Mouse (Mus musculus) limb, embryonic 13.5 days (tissue): ENCODE measurements around the gene Irf2. TPM values are rescaled to one million over a fixed set of nuclear protein-coding genes. Genes with fewer than 3 reads are reported as not detected.

Source experiments
- ATAC-seq: fragments of 200-750 bp; cut with Nextera tagmentation; 2 replicates; pipeline ENCODE4 v1.8.0; 2017; ENCODE audit warnings: low read depth, moderate number of reproducible peaks, moderate TSS enrichment; ENCODE audit not compliant: low FRiP score
- H3K27ac ChIP-seq: fragments of 300-500 bp; sonication (generic); 2 replicates; pipeline ENCODE4 v1.5.1; 2015; ENCODE audit warnings: inconsistent platforms, mild to moderate bottlenecking, moderate library complexity
- H3K27me3 ChIP-seq: fragments of 300-500 bp; sonication (generic); 2 replicates; pipeline ENCODE4 v1.6.1; 2015; ENCODE audit warnings: mild to moderate bottlenecking, inconsistent platforms
- H3K36me3 ChIP-seq: fragments of 300-500 bp; sonication (generic); 2 replicates; pipeline ENCODE4 v1.6.1; 2015; ENCODE audit warnings: inconsistent platforms, mild to moderate bottlenecking, moderate library complexity
- H3K4me1 ChIP-seq: fragments of 300-500 bp; sonication (generic); 2 replicates; pipeline ENCODE4 v1.6.1; 2015; ENCODE audit warnings: inconsistent platforms
- H3K4me2 ChIP-seq: fragments of 300-500 bp; sonication (generic); replicated peaks from 2 replicates; pipeline ENCODE4 v1.6.1; 2015; ENCODE audit warnings: inconsistent platforms, mild to moderate bottlenecking, moderate library complexity
- H3K4me3 ChIP-seq: fragments of 300-500 bp; sonication (generic); 2 replicates; pipeline ENCODE4 v1.5.1; 2015; ENCODE audit warnings: moderate library complexity, mild to moderate bottlenecking, inconsistent platforms
- H3K9ac ChIP-seq: fragments of 300-500 bp; sonication (generic); 2 replicates; pipeline ENCODE4 v1.6.1; 2015; ENCODE audit warnings: mild to moderate bottlenecking, inconsistent platforms
- H3K9me3 ChIP-seq: fragments of 300-500 bp; sonication (generic); 2 replicates; pipeline ENCODE4 v1.6.1; 2016; ENCODE audit warnings: inconsistent platforms
- WGBS: fragments of 180-500 bp; shearing (Covaris S2); methylation state at CpG from one replicate; pipeline ENCODE4 v1.1.7; 2015; 5-methylcytosine and 5-hydroxymethylcytosine counted together
- polyA plus RNA-seq: library from polyadenylated mRNA; unstranded; fragments of >200 nt; fragmentation: Nextera tagmentation; extraction: Ambion mirVana; gene quantifications from 2 replicates; pipeline ENCODE4 v1.2.1, GENCODE M21; 2015

Gene Irf2
- polyA plus RNA-seq, 1 experiment from 2014 or later: 19.6 TPM

DNA sequence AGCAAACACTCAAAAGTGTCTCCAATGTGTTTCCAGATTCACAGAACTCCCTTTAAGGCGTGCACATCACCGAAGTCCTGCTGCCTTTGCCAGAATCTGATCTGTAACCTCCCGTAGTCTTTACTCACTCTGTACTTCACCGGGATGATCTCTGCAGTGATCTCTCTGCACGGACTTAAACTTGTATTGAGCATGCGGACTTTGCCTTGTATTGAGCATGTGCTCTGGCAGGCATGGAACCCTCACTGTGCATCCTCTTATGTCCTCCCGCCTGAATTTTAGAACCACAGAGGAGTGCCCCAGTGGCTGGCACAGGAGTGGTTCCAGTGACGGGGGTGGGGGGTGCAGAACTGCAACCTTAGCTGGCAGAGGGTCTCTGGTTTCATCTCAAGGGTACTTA is 5.9 kb upstream of the Irf2 start:
- 81% methylated on average over 8 of the region's 8 CpGs for WGBS
- H3K27ac ChIP-seq: no peak overlapping the region
- no peak overlapping the region for H3K4me2 ChIP-seq
- ATAC-seq: no peak
- no peak overlapping the region for H3K4me3 ChIP-seq
- H3K9me3 ChIP-seq: peaks cover 6% of the 10 kb centered on the region; the same call in 1 of the 2 replicates
- no peaks in the 10 kb centered on the region for H3K27me3 ChIP-seq
- 0 out of 2 replicates have a peak, but pooled peaks cover 3% of the 10 kb centered on the region for H3K36me3 ChIP-seq
- H3K9ac ChIP-seq: no peak overlapping the region
- H3K4me1 ChIP-seq: peaks cover 9% of the 10 kb centered on the region

DNA sequence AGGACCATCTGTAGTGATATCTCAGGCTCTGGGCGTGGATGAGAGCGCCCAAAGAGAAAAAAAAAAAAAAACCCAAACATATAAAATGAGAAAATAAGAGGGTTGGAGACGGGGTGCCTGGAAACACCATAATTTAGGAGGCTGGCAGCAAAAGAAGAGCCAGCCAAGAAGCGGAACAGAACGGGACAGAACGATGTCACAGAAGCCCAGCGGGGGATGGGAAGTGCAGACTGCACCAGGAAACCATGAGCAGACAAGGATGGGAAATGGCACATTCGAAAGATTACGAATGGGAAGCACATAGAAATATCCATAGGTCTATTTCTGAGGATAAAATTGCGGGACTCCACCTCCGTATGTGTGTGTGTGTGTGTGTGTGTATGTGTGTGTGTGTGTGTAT is 4.0 kb upstream of the Irf2 start:
- Histone ChIP-seq H3K4me2 (no peak overlapping the region), H3K4me1 (peaks cover 12% of the 10 kb centered on the region), H3K27me3 (no peaks in the 10 kb centered on the region), H3K9me3 (peaks cover 6% of the 10 kb centered on the region; the same call in 1 of the 2 replicates), H3K36me3 (0 out of 2 replicates have a peak, but pooled peaks cover 3% of the 10 kb centered on the region), H3K9ac (no peak overlapping the region), H3K27ac (no peak overlapping the region), H3K4me3 (no peak overlapping the region)
- ATAC-seq: no peak
- WGBS: 78% methylated on average over 11 of the region's 11 CpGs

DNA sequence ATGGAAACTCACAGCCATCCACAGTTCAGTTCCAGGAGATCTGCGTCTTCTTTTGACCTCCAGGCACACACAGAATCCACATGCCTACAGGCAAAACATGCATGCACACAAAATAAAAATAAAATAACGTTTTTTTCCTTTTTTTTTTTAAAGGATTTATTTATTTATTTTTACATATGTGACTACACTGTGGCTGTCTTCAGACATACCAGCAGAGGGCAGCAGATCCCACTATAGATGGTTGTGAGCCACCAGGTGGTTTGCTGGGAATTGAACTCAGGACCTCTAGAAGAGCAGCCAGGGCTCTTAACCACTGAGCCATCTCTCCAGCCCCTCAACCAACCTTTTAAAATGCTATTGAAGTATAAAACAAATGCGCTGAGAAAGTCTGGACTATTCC is 3.3 kb upstream of the Irf2 start:
- Histone ChIP-seq H3K4me1 (peaks cover 12% of the 10 kb centered on the region), H3K9me3 (peaks cover 6% of the 10 kb centered on the region; the same call in 1 of the 2 replicates), H3K4me2 (no peak overlapping the region), H3K27ac (no peak overlapping the region), H3K4me3 (no peak overlapping the region), H3K27me3 (no peaks in the 10 kb centered on the region), H3K36me3 (0 out of 2 replicates have a peak, but pooled peaks cover 3% of the 10 kb centered on the region), H3K9ac (no peak overlapping the region)
- no peak for ATAC-seq
- WGBS: 76% methylated on average over 3 of the region's 3 CpGs

DNA sequence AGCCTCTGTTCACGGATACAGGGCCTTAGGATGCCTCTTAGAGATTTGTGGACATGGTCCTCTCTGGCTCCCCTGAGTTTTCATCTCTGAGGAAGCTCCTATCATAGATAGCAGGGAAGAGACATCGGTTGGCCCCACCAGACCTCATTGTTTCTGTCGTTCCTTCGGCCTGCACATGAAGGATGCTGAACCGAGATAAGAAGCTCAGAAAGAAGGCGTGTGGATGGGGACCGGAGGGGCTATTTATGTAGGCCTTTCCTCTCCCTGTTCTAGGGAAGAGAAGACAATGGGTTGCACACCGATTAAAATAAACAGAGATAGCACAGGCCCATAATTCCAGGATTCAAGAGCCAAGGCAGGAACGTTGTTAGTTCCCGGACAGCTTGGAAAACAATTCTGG is 2.1 kb upstream of the Irf2 start:
- H3K9me3 ChIP-seq: peaks cover 6% of the 10 kb centered on the region; the same call in 1 of the 2 replicates
- ATAC-seq: no peak

DNA sequence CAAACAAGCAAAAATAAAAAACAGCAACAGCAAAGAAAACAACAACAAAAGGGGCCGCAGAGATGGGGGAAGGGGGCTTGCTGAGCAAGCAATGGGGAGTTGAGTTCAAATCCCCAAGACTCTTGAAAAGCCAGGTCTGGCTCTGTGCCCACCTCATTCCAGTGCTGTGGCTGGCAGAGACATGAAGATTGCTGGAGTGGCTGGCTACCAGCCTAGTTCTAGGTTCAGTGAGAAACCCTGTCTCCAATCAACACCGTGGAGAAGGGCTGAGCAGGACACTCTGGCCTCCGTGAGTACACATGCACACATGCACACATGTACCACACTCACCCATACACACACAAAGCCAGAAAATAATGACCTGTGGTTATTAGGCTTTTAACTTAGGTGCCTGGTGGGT is 1.6 kb upstream of the Irf2 start:
- no peak overlapping the region for H3K4me3 ChIP-seq
- H3K27me3 ChIP-seq: no peaks in the 10 kb centered on the region
- H3K9ac ChIP-seq: no peak overlapping the region
- 84% methylated on average over 3 of the region's 3 CpGs for WGBS
- peaks cover 6% of the 10 kb centered on the region; the same call in 1 of the 2 replicates for H3K9me3 ChIP-seq
- H3K27ac ChIP-seq: no peak overlapping the region
- H3K4me2 ChIP-seq: peak overlapping the region; percentile 86; the same call in 1 of the 2 replicates
- H3K4me1 ChIP-seq: peaks cover 27% of the 10 kb centered on the region
- no peak for ATAC-seq
- 0 out of 2 replicates have a peak, but pooled peaks cover 3% of the 10 kb centered on the region for H3K36me3 ChIP-seq

More for the DNA sequence above, 2.1 kb upstream of the Irf2 start:
- Histone ChIP-seq H3K4me3 (no peak overlapping the region), H3K4me2 (no peak overlapping the region), H3K27me3 (no peaks in the 10 kb centered on the region), H3K36me3 (0 out of 2 replicates have a peak, but pooled peaks cover 3% of the 10 kb centered on the region), H3K4me1 (peaks cover 22% of the 10 kb centered on the region), H3K27ac (no peak overlapping the region), H3K9ac (no peak overlapping the region)
- WGBS: 87% methylated on average over 10 of the region's 10 CpGs

DNA sequence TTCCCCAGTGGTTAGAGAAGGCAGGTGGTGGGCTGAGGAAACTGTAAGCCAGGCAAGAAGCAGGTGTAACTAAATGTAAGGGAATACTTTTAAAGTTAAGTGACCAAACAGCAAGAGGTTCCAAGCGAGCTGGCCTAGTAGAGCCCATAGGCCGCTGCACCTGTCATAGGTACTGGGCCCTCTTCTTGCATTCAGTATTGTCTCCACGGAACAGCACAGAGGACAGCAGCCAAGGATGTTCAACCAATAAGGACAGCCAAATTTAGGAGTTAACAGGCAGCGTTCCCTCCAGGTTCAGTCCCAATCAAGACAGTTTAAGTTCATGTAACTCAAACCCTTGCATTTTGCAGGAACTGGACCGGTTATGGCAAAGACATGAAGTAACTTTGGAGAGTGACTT is 931 bp upstream of the Irf2 start:
- no peak for ATAC-seq
- H3K27me3 ChIP-seq: no peaks in the 10 kb centered on the region
- 39% methylated on average over 5 of the region's 5 CpGs for WGBS
- H3K27ac ChIP-seq: peak overlapping the region; percentile 28; the same call in 1 of the 2 replicates
- peaks cover 28% of the 10 kb centered on the region for H3K4me1 ChIP-seq
- H3K4me2 ChIP-seq: peak overlapping the region; percentile 86
- H3K36me3 ChIP-seq: 0 out of 2 replicates have a peak, but pooled peaks cover 3% of the 10 kb centered on the region
- H3K9ac ChIP-seq: peak overlapping the region; percentile 98; the same call in 1 of the 2 replicates
- peaks cover 6% of the 10 kb centered on the region; the same call in 1 of the 2 replicates for H3K9me3 ChIP-seq
- H3K4me3 ChIP-seq: peak overlapping the region; percentile 94

DNA sequence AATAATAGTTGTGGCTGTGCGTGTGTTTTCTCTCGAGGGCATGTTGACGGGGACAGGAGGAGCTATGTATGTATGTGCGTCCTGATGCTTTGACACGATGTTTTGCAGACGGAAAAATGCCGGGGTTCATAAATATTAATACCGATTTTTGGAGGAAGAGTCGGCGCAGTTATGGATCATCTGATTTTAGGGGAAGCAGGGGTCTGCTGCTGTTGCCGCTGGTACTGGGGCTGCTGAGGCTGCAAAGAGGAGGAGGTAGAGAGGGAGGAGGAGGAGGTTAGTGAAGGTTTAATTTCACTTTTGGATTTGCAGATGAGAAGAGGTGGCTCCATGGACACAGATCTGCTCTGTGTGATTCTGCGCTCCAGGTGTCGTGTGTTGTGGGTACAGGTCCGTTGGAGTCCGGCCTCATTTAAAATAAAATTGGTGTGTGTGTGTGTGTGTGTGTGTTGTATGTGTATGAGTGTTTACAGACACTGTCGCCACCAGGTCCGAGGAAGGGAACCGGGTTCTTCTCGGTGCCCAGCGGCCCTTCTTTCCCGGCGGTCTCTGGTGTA is 502 bp downstream of the Irf2 start:
- H3K36me3 ChIP-seq: 0 out of 2 replicates have a peak, but pooled peaks cover 3% of the 10 kb centered on the region
- H3K4me2 ChIP-seq: peak overlapping the region; percentile 86
- peaks cover 33% of the 10 kb centered on the region for H3K4me1 ChIP-seq
- WGBS: under 1% methylated on average over 22 of the region's 22 CpGs
- H3K9me3 ChIP-seq: peaks cover 6% of the 10 kb centered on the region; the same call in 1 of the 2 replicates
- H3K9ac ChIP-seq: peak overlapping the region; percentile 98
- peak overlapping the region; percentile 92 for H3K27ac ChIP-seq
- H3K4me3 ChIP-seq: peak overlapping the region; percentile 94
- peak; percentile 9; the same call in 1 of the 2 replicates for ATAC-seq
- H3K27me3 ChIP-seq: no peaks in the 10 kb centered on the region

DNA sequence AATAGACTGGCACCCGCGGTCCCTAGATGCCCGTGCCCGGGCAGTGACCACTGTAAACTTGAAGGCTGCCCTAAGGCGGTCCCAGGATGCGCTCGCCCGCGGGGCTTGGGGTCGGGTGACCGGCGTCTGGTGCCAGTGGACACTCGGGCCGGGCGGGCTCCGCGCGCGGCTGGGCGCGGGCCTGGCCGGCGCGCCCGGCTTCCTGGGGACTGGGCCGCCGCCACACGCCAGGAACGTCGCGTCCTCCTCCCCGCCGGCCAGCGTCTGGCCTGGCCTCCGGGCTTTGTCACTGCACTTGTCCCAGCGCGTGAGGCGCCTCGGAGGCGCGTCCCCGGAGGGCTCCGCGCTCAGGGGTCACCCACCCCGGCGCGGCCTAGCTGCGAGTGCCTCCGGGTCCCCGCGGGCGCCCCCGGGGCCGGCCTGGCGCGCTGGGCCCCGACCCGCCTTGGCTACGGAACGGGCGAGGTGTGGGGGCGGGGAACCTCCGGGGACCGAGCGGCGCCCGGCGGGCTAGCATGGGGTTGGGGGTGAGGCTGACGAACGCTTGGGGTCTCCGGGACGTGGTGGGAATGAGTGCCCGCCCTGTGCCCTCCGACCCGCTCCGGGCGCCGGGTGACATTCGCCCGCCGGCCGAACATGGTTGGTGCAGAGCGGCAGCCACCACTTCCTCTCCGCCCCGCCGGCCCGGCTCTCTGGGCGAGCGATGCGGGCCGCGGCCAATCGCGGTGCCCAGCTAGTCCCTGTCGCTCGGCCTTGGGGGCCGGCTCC is 1.2 kb downstream of the Irf2 start:
- Histone ChIP-seq H3K4me3 (peak overlapping the region; percentile 94), H3K4me2 (peak overlapping the region; percentile 86), H3K9me3 (peaks cover 6% of the 10 kb centered on the region; the same call in 1 of the 2 replicates), H3K4me1 (peaks cover 33% of the 10 kb centered on the region), H3K9ac (peak overlapping the region; percentile 98), H3K27ac (peak overlapping the region; percentile 92), H3K27me3 (no peaks in the 10 kb centered on the region), H3K36me3 (0 out of 2 replicates have a peak, but pooled peaks cover 3% of the 10 kb centered on the region)
- under 1% methylated on average over 90 of the region's 97 CpGs for WGBS
- ATAC-seq: peak; percentile 35

DNA sequence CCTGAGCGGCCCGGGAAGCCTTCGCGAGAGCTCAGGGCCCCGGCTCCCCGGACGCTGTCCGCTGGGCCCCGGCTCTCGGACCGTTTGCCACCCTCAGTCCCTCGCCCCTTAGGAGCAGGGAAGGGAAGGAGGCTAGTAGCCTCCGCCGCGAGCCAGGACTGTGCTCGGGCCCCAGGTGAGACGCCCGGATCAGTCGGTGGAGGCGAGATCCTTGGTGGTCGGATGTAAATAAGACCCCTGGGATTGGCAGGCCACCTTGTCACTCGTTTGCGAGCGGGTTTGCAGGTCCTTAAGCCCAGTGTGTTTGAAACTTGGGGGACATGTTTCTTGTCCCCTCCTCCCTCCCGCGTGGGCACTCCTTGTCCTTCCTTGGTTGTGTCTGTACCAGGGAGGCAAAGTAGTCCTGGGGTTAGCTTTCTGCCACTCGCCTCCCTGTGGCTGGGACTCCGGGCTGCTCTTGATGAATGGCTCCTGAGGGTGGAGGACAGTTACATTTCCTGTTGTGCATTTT is 1.8 kb downstream of the Irf2 start:
- under 1% methylated on average over 28 of the region's 28 CpGs for WGBS
- peak overlapping the region; percentile 98 for H3K9ac ChIP-seq
- no peak; the same call in 1 of the 2 replicates for ATAC-seq

DNA sequence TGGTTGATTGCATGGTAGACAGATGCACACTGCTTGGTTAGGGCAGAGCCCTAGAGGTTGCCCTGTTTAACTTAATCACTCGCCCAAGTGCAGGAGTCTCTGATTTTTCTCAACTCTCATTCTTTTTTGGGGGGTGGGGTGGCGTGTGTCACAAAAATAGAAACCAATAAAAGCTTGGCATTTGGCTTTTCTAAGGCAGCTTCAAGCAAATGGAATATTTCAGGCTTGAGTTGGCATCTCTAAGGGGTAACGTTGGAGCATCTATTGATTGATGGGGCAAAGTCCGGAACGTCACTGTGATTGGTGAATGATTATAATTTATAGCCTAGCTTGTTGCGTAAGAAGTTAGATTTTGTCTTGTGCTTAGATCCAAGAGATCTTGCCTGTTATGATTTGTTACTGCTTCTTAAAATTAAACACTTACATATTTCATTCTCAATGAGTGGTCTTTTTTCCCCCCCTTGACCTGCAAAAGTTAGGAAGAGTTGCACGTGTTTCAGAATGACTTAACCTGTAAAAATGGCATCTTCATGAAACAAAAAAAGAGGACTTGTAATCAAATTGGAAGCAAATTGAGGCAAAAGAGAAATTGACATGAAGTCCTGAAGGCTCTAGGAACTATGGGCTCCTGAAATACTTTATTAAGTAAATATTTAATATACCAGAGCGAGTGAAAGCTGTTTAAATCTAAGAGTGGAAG is 2.6 kb downstream of the Irf2 start:
- H3K27ac ChIP-seq: no peak overlapping the region
- 48% methylated on average over 8 of the region's 8 CpGs for WGBS
- no peaks in the 10 kb centered on the region for H3K9me3 ChIP-seq
- H3K4me1 ChIP-seq: peaks cover 39% of the 10 kb centered on the region
- H3K4me2 ChIP-seq: peak overlapping the region; percentile 86
- peak overlapping the region; percentile 98 for H3K9ac ChIP-seq
- no peaks in the 10 kb centered on the region for H3K36me3 ChIP-seq
- H3K4me3 ChIP-seq: peak overlapping the region; percentile 94
- ATAC-seq: no peak
- no peaks in the 10 kb centered on the region for H3K27me3 ChIP-seq

More for the DNA sequence above, 1.8 kb downstream of the Irf2 start:
- 0 out of 2 replicates have a peak, but pooled peaks cover 3% of the 10 kb centered on the region for H3K36me3 ChIP-seq
- H3K4me3 ChIP-seq: peak overlapping the region; percentile 94
- no peaks in the 10 kb centered on the region for H3K27me3 ChIP-seq
- peak overlapping the region; percentile 92 for H3K27ac ChIP-seq
- peaks cover 6% of the 10 kb centered on the region; the same call in 1 of the 2 replicates for H3K9me3 ChIP-seq
- peaks cover 33% of the 10 kb centered on the region for H3K4me1 ChIP-seq
- peak overlapping the region; percentile 86 for H3K4me2 ChIP-seq

DNA sequence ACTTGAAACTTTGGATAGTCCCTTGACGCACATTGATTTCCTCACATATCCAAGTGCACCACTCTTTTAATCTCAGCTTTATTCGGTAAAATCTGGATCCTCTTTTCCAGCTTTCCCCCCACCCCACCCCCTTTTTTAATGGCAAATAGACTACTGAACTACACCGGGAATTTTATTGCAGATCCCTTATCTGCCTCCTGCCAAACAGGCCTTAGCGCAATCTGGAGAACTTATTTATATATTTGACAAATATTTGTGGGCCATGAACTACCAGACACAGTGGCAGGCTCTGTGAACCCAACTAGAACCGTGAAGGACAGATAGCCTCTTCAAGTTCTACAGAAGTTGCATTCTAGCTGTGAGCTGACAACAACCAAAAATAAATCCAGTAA is 3.2 kb downstream of the Irf2 start:
- no peaks in the 10 kb centered on the region for H3K36me3 ChIP-seq
- WGBS: 57% methylated on average over 5 of the region's 5 CpGs
- H3K9ac ChIP-seq: no peak overlapping the region
- H3K4me1 ChIP-seq: peaks cover 43% of the 10 kb centered on the region
- ATAC-seq: no peak
- no peak overlapping the region for H3K27ac ChIP-seq
- no peak overlapping the region for H3K4me3 ChIP-seq
- H3K4me2 ChIP-seq: peak overlapping the region; percentile 86; the same call in 1 of the 2 replicates
- no peaks in the 10 kb centered on the region for H3K27me3 ChIP-seq
- H3K9me3 ChIP-seq: no peaks in the 10 kb centered on the region
